Mouse (Mus musculus) thymus, postnatal 0 days (tissue): ENCODE data around the gene Slco3a1. TPM values are rescaled to one million over a fixed set of nuclear protein-coding genes. Genes with fewer than 3 reads are reported as not detected.

Experiments used
- DNase-seq: peaks from one replicate; pipeline ENCODE4 v3.0.0-alpha.2; 2015; ENCODE audit warnings: low spot score
- polyA plus RNA-seq: library from polyadenylated mRNA; unstranded; fragments of >200 nt; fragmentation: Nextera tagmentation; extraction: Ambion mirVana; gene quantifications from 2 replicates; pipeline ENCODE4 v1.2.1, GENCODE M21; 2015

Slco3a1 gene
- polyA plus RNA-seq, 1 experiment from 2014 or later, result 11.0 TPM

DNA sequence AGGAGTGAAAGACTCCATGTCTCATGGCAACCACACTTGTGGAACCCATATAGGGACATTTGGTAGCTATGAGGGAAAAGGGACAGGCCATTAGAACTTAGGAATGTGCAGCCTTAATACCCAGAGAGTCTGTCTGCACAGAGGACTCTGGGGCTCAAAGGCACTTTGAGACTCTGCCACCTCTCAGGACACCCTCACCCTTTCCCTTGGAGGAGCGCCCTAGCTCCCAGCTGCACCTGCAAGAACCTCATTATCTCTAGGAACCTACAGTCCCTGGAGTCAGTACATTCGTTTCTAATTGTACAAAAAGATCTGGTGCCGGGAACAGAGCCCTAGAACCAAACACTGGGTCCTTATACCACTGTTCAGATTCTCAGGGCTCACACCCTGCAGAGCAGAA lies 66.4 kb downstream of the Slco3a1 start:
- no peak for DNase-seq

DNA sequence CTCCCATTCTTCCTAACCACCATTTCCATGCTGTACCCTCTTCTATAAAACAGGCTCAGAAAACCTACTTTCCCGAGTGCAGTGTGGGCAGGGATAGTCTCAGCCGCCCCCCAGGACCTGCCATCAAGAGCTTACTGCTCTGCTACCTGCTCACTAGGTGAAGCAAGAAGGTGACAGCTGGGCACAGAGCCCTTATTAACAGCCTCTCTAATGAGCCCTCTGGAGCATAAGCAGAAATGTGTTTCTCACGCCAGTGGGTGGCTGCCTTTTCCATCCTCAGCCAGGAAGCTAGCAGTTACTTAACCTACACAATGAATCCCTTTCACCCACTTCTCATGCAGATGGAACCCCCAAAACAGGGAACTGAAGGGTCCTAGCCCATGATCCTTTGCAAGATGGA lies 66.9 kb downstream of the Slco3a1 start:
- no peak for DNase-seq

DNA sequence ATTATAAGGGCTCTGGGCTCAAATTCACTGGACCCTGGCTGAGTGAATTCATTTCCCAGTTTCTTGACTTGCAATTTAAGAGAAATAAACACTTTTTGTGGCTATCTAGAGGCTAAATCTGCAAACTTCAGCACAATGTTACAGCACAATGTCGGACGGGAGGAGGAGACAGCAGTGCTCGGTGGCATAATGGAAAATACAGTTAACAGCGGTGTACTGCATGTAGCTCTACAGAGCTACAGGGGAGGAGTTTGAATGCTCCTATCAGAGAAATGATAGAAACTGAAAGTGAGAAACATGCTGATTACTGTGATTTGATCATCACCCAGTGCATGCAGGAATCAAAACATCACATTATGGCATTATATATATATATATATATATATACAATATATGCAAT lies 68.5 kb downstream of the Slco3a1 start:
- DNase-seq, result no peak

DNA sequence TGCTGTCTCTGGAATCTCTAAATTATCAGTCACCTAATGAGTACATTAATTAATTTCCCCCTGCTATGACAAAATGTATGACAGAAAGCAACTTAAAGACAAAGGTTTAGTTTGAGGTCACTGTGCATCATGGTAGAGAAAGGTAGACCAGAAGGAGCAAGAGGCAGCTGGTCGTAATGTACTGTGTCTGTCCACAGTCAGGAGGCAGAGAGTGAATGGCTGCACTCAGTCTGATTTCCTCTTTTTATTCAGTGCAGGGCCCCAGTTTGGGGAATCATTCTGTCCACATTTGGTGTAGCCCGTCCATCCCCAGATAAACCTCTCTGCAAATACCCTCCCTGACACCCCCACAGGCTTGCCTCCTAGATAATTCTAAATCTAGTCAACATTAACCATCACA lies 68.9 kb downstream of the Slco3a1 start:
- no peak for DNase-seq

DNA sequence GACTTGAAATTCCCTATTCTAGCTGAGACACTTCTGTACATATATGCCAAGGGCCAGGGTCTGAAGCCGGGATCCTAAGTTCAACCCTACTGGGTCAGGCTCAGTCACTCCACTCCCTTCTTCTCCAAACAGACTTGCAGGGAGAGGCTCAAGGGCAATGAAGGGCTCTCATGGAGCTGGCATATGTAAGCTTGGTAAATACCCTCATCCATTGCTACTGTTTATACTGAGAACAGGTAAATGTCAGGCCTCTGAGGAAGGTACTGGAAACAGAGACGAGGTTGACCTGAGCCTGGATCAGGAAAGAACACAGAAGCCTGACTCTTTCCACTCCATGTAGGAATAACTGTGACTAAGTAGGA lies 70.6 kb downstream of the Slco3a1 start:
- no peak for DNase-seq

DNA sequence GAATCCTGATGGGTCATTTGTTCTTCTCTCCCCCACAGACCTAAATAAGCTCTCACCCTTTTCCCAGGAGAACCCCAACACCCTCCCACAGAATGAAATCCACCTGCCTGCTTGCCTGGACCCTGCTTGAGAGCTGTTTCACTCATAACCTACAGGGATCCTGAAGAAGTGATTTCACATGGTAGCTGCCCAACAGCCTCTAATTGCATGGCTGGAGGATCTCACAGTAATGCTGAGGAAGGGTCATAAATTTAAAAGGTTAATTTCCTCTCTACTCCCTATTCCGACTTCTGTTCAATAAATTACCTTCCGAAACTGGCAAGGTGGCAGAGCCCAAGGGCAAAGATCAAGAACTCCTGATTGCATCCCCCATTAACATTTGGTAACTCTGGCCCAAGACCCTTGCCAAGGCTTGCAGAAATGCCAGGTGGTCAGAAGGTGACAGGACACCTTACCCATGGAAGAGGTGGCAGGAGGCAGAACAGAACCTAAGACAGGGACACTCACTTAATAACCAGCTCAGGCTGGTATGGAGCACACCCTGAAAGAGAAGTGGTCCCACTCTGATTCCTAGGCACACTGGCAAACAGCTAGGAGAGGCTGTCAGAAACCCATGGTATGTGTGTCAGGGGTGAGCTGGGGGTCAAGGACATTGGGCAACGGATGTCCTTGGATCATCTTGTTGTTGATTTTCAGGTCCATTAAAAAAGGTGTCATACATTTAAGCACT lies 71.1 kb downstream of the Slco3a1 start:
- no peak for DNase-seq

DNA sequence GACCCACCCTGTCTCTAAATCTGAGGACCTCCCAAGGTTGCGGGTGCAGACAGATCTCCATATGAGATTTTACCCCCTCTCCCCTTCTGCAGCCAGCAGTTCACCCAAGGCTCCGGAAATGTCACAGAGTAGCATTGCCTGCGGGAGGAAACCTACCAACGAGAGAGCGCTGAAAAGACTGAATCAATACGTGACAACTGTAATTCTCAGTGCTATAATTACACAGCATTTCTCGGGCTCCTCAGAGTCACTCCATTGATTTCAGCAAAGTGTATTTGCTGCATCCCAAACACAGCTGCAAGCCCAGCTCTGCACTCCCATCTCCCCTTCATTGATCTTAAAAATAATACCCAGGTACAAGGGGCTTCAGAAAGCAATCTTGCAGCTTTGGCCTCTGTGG lies 82.8 kb downstream of the Slco3a1 start:
- DNase-seq, result no peak

DNA sequence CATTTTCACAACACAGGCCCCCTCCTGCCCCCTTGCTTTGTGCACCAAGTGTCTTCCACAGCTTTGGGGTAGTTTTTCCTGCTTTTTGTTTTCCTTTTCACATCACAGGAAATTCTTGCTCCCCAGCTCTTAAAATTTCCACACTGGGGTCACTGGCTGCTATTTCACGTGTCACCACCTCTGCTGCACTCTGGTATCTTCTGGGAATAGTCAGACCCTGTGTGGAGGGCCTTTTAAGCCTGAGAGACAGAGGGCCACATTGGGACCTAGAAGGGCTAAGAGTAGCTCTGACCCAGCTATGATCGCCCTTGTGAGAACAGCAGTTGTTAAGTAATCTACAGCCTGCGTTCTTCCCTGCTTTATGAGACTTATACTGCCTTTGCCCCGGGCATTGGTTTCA lies 87.7 kb downstream of the Slco3a1 start:
- DNase-seq, result no peak

DNA sequence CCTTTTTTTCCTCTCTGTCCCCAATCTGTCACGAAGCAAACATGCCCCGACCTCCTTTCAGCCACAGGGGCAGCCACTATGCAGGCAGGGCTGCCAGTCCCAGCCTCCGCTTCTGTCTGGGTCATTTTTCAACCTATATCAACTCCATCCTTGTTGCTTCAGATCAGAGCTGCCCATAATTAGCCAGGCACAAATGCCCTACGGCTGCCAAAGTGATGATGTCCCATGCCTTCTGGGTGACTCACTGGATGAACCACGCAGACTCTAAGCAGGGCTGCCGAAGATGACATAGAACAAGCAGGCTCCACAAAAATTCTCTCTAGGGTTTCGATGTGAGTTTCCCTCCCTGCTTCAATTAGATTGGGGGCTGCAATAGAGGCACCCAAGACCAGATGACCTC lies 89.9 kb downstream of the Slco3a1 start:
- DNase-seq, result no peak

DNA sequence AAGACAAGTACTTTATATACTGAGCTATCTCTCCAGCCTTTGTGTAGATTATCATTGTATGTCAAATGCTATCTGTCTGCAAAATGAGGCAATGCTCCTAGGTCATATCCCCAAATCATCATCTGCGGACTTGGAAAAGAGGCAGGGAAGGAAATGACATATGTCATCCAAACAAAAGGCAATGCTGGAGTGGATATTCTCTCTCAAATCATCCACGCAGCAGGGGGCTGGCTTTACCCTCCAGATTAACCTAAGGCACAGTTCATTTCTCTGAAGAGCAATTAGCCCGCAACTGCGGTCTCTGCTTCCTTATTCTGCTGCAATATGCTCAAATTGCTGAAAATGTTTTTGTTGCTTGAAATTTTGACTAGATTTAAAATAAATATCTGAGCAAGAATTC lies 92.1 kb downstream of the Slco3a1 start:
- no peak for DNase-seq

DNA sequence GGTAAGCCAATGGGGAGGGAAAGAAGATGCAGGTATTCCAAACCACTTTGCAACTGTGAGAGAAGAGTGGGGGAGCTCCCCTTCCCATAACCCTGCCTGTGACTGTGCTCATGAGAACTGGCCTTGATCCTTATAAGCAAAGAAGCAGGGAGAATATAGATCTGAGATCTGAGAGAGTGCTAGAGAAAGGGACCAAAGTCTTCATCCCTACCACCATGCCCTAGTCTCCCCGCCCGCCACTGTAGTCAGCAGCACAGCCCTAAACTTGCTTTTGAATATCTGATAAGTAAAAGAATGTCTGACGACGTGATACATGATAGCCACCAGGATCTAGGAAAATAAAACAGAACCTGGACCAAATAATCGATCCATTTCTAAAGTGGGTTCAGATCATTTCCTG lies 92.8 kb downstream of the Slco3a1 start:
- no peak for DNase-seq

DNA sequence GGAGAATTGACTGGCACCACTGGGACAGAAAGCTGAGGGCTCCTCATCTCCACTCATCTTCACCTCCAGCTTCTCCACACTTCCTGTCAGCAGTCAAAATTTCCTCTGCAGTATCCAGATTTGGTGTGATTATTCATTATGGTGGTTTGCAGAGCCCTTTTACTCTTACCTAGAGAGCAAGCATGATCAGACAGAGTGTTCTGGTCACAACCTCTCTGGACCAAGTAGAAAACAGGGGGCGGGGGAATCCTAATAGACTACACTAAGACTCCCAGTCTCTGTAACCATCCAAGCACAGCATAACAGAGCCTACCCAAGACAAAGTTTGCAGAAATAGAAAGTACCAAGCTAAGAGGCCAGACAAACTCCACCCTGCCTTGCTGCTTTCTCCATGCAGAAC lies 93.4 kb downstream of the Slco3a1 start:
- DNase-seq, result no peak

DNA sequence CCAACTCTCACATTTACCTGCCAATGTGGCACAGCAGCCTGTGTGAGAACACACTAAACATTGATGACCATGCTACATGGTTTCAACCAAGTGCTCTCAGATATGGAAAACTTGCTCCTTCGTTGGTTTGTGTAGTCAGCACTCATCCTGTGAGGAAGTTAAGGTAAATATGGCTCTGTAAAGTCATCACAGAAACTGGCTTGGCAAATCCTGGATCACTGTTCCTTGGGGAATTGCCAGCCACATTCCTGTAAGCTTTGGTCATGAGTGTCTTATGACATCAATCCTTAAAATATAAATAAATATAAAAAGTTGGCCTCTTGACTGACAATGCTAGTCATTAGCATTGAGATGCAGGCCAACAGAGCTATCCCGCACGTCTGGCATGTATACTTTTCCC lies 94.8 kb downstream of the Slco3a1 start:
- DNase-seq, result no peak

DNA sequence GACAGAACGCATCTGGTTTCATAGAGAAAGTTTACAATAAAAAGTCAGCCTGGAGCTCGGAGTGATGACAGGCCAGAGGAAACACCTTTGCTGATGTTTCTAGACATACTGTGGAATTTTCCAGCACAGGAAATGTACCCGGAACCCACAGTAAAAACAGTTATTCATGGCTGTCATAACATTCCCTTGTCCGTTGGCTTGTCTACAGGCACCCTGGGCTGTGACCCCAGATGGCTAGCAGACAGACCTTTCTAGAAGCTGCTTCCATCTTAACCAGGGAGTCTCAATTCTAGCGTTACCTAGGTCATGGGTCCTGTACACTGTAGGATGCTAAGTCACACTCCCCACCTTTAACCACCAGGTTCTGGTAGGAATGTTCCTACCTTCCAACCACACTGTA lies 95.3 kb downstream of the Slco3a1 start:
- no peak for DNase-seq

DNA sequence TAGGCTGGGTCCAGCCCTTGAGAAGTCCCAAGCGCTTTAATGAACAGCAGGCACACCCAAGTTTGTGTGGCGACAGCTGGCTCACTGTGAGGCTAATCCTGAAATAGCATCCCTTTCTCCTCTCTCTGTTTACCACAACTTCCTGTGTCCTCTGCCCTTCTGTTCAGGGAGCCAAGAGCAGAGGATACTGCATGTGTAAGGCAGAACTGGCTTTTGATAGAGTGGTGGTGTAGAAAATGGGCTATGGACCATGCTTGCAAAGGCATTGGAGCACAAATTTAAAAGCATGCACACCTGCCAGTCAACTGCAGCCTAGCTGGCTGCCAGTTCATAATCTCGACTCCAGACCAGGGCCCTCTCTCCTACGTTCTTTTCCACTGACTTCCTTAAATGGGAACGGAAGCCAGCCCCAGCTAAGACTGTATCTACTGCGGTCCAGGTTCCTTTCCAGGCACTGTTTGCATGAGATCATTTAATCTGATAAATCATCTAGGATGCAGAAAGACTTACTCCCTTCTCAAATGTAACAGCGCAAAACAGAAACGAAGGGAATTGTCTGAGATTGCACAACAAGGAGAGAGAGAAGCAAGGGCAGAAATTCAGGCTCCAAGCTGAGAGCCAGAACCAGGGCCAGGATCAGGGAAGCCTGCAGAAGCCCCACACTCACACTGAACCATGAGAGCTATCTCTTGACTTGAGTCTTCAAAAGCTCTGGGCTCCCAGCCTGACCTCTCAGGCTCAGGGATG lies 95.9 kb downstream of the Slco3a1 start:
- DNase-seq, result no peak

DNA sequence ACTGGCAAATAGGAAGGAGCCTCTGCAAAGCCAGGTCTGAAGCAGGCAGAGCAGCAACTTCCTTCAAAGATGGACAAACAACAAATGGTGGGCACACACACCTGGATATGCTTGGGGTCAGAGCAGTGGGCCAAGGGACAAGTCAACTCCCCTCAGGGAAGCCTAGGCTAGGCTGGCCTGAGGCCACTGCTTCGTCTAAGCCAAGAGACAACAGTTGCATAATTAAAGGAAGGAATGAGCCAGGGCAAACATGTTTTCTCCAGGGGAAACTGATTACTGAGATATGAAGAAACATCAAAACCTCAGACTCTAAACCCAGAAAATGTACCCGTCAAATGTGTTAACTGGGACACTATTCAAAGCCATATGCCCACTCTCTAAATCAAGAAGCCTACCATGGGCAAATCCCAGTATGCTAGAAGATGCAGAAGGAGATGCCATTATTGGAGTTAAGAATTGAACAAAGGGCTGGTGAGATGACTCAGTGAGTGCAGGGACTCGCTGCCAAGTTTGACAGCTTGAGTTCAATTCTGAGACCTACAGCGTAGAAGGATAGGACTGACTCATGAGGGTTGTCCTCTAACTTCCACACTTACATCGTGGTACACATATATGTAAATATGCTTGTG lies 97.1 kb downstream of the Slco3a1 start:
- no peak for DNase-seq

DNA sequence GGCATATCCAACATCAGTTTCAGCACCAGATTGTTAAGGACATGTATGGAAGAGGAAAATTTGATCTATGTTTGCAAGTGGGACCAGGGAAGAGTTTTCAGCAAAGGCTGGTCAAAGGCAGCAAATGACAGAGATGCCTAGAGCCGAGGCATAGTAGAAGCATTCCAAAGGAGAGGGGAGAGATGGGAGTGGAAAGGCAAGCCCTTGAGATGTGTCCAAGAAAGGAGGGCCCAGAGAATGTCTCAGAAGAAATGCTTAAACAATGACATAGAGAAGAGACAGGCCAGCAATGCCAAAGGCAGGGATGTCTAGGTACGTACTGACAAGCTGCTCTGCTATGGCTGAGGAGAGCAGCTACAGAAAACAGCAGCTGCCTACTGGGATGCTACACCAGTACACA lies 97.8 kb downstream of the Slco3a1 start:
- no peak for DNase-seq

DNA sequence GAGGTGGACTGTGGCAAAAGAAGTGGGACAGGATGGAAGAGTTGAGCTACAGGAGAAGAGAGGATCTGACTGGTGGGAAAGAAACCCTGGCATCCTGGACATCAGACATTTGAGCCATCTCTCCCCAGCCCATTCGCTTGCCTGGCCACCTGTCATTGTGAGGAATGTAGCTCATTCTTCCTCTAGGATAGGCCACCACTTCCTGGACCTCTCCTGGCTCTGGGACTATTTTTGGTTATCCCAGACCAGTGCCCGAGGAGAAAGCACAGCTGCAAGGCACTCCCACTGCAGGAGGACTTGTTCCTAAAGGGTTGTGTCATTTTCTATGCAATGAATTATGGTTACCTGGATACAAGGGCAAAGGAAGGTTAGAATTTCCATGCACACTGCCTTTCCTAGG lies 103.5 kb downstream of the Slco3a1 start:
- no peak for DNase-seq

DNA sequence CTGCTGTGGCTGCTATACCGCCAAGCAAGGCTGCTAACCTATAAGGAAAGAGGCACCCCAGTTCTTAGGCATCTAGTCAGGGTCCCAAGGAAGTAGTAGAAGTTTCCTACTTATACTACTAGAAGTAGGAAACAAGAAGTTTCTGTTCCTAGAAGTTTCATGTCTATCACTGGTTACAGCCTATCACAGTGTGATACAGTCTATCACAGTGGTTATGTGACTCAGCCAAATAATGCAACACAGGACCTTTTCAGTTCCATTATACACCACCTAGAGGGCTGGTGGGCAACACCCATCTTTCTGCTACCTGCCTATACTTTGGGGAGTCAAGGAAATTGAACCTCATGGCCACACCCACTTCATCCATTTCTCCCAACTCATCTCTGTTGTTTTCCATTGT lies 104.8 kb downstream of the Slco3a1 start:
- DNase-seq, result no peak

DNA sequence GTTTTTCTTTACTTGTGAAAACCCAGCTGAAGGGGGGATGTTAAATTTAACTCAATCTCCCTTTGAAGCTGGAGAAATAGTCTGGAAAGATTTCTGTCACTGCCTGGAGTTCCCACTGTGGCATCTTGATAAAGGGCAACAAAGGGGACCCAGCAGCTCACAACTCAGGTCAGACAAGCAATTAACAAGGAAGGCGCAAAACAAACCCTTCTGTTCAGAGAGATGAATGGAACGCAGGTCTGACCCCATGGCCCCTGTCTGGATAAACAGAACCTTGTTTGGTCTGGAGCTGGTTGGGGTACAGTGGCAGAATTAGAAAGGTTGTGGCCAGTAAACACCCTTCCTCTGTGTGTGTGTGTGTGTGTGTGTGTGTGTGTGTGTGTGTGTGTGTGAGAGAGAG lies 106.8 kb downstream of the Slco3a1 start:
- DNase-seq, result no peak

DNA sequence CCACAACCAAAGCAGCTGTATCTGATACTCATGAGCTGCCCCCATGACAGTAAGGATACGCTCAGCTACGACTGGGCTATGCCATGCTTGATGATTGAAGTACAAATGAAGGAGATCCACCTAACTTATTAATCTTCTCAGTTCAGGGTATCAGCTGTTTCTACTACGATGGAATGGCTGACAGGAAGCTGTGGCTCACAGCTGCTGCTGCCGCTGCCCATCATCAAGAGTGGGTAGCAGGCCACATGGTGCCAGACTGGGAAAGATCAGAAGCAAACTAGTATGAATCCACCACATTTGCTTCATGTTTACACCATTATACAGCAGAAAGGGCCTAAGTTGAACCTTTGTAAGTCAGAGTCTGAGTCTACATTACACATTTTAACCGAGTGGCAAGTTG lies 109.4 kb downstream of the Slco3a1 start:
- DNase-seq, result no peak

DNA sequence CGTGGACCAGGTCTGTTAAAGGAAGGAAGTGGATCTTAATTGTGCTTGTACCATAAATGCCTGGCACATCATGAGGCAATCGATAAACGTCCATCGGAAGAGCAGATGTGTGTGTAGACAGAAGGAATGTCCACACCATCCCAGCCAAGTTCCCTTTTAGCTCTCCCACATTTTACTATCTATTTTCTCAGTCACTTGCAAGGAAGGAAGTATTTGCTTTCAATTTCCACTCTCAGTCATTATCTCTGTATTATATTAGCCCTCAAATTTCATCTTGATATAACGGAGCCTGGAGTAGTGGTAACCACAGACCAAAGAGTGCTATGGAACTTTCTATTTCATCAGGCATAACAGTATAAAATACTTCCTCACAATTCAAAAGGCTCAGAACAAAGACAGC lies 112.2 kb downstream of the Slco3a1 start:
- DNase-seq, result no peak

DNA sequence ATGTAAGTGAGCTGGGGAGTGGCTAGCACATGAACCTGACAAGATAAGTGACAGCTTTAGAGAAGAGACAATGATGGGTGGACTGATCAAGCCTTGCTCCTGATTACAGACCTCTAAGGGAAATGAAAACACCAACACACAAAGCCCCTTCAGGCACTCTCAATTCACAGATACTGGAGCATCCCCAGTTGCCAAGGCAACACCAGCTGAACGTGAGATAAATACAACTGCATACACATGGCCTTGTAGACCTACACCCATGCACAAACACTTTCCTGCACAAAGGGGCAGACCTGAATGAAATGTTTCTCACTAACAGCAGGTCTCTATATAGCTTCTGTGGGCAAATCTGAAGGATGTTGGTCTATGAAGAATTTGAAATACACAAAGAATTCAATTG lies 117.0 kb downstream of the Slco3a1 start:
- no peak for DNase-seq
